Mouse (Mus musculus) MN1 (cell line): ENCODE results near the gene Prss35.

ENCODE experiments used
- DNase-seq: peaks from one replicate; pipeline ENCODE4 v3.0.0-alpha.2; 2016; ENCODE audit warnings: low spot score

Prss35 gene

GRCm38 (mm10) chr9:86734357-86734756 is 9.1 kb upstream of the Prss35 start:
- no peak for DNase-seq

- DNase-seq: no peak
These were observed 8.7 kb upstream of the Prss35 start for GRCm38 (mm10) chr9:86734795-86735194.

GRCm38 (mm10) chr9:86736991-86737390 is 6.5 kb upstream of the Prss35 start:
- DNase-seq: peak; percentile 16

- DNase-seq: no peak
These were observed 5.4 kb upstream of the Prss35 start for GRCm38 (mm10) chr9:86738067-86738466.

DNA sequence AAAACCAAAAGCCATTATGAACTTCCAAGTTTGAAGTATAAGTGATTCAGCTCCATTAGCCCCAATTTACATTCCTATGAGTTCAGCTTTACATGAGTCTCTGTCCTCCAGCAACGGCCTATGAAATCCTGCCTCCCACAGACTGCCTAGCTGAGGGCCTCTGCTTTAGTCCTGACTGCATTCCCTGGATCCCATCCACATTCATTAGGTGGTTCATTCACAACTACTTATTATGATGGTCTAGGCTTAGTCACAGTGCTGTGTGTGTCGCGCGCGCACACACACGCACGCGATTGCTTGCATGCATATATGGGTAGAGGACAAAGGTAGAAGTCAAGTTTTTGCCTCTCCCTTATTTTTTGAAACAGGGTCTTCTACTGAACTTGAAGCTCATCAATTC is 4.6 kb upstream of the Prss35 start:
- DNase-seq: no peak

DNA sequence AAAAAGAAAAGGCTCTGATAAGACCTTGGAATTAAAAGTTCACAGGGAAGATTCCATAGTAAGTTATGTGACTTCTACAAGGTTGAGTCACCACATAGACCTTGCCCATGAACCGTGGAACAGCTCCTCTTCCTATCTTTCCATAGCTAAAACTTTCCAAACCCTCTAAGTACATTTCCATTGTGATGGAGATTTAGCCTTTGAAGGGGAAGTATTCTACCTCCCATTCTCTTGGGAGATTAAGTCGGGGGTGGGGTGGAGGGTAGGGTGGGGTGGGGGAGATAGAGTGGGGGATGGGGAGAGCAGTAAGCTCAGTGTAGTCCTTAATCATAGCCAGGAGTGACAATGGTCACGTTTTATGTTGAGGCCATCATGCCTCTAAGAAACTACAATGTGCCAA is 3.5 kb upstream of the Prss35 start:
- no peak for DNase-seq

GRCm38 (mm10) chr9:86744041-86744440 is 592 bp downstream of the Prss35 start:
- DNase-seq: no peak

GRCm38 (mm10) chr9:86745926-86746581 is 2.6 kb downstream of the Prss35 start:
- DNase-seq: peak; percentile 87

DNA sequence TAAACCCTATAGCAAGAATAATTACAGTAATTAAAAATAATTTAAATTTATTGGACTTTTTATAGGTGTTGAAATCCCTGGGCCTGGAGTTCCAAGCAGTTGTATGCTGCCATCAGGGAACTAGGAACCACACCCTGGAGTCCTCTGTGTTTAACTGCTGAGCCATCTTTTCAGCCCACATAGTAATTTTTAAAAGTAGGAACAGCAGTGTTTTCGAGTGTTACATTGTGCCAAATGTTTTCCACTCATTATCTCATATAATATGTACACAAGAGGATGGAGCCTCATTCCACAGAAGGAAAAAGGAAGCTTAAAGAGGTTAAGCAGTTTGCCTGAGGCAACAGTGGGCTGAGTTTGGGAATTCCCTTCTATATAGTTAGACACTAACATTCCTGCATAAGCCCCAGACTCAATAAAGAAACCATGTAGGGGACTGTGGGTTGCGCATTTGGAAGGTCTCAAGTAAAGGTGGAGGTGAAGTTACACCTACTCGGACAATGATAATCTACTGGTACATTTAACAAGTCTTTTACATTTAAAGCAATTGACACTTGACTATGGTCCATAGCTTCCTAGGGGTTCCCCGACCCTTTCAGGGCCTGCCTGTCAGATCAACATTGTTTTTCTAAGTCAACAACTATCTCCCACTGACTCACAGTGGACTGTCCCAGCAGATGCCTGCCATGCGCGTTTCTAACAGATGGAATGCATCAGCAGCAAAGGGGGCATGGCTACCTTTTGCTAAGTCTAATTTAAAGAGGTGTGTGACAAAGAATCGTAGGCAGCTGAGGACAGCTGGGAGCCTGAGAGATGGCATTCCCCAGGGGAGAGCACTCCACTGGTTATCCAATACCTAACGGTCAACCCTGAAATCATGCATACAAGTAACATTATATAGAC is 19.3 kb downstream of the Prss35 start:
- DNase-seq: no peak

GRCm38 (mm10) chr9:86764002-86764401 is 20.6 kb downstream of the Prss35 start:
- no peak for DNase-seq

- DNase-seq: no peak
These were observed 23.5 kb downstream of the Prss35 start for GRCm38 (mm10) chr9:86766991-86767390.

DNA sequence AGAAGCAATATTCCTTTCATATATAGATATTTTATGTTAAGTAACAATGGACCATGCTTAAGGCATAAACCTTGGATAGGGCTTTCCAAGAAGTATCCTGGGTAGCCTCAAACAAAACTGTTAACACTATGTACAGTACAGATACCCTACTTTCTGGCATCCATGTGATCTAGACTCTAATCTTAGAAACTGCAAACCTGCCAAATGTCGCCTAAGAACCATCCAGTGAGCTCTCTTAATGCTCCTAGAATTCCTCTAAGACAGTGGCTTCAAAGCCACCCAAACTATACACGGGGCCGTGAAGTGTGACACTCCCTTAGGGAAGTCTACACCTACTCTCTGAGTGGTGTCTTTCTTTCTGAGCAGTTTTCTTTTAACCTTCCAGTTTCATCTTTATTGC is 29.4 kb downstream of the Prss35 start:
- no peak for DNase-seq

GRCm38 (mm10) chr9:86773996-86774395 is 30.5 kb downstream of the Prss35 start:
- DNase-seq: no peak

DNA sequence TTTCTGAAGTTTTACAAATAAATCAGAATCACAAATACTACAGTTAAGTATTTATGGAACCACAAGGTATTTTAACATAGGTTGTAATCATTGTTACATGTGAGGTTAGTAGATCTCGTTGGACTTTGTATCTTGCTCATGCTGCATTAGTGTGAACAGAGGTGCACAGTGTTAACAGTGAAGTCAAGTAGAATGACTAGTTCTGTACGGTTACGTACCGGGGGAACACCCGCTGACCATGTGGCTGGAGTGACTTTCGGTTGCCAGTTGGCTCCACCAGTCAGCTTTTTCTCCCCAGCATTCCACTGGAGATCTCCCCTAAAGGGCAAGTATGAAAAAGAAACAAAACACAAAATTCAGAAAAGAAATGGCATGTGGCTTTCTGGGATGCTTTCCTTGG is 31.9 kb downstream of the Prss35 start:
- no peak for DNase-seq

DNA sequence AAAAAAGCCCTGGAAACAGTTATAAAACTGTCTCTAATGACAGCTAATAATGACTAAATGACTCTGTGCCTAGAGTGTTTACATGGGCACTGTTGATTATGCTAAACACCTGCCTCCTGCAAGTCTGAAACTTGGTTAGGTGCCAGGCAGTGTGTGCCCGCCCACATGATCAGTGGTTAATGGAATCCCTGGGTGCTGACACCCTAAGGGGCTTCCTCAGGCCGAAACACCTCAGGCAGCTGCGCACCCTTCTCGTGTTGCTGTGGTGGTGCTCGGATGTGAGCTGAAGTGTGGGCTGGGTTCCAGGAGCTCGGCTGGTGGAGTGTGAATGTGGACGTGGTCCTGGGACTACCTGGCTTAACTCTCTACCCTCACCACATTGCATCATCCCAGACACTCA is 33.9 kb downstream of the Prss35 start:
- DNase-seq: peak; percentile 30

DNA sequence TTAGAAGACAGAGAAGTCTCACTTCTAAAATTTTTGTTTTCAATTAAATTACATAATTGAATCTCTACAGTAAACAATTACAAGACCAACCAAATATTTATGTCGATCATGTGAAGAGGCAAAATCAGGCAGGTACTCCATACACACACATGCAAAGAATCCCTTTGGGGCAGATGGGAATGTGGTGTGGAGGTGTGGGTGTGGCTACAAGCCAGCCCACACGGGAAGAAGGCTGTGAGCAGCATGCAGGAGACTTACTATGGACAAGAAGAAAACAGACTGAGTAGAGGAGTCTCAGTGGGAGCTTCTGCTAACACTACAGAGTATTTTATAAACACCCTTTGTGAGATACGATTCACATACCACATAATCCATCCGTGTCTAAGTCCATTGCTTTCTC is 34.8 kb downstream of the Prss35 start:
- no peak for DNase-seq

DNA sequence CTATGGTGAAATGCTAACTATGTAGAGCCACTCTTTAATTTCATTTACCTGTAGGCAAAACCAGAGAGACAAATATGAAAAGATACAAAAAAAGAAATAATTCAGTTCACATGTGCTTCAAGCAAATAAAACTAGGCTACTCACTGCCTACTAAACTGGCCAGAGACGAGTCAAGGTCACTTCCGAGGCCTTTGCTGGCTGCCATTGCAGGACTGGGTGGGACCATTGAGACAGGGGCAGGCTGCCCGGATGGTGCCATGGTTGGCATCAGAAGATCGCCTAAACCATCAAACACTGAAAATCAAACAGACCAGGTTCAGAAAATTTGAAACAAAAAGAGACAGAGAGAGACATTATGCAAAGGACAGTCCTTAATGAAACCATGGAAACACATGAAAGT is 38.0 kb downstream of the Prss35 start:
- no peak for DNase-seq

- no peak for DNase-seq
These were observed 39.4 kb downstream of the Prss35 start for GRCm38 (mm10) chr9:86782836-86783235.

GRCm38 (mm10) chr9:86789186-86789585 is 45.7 kb downstream of the Prss35 start:
- DNase-seq: no peak

DNA sequence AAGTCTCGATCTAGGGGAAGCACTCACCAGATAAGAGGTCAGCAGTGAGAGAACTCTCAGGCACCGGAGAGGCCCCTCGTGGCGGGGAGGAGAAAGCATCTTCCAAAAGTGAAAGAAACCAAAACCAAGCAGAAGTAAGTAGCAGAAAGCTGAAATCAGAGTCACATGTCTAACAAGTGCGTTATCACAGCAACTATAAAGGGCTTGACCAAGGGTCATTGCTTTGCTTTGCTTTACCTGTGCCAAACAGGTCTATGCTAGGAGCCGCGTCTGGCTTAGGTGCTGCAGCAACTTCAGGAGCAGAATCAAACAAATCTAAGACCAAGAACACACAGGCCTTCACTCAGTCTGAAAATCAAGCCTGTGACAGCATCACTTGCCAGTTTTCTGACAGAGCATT is 48.5 kb downstream of the Prss35 start:
- no peak for DNase-seq

DNA sequence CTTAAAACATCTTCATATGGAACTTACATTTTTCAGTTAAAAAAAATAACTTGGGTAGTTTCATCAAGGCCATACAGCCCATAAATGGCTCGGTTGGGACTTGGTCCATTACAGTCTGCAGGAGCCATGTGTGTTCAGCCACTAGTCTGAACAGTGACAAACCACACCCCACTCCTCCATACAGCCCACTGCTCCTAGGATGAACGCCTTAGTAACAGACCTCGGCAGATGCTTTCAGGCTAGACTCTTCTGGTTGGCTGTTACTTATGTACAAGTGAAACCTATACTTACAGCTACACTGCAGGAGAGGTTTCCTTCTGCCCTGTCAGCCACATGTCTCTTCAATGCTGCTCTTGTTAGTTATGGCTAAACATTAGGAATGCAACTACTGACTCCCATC is 51.8 kb downstream of the Prss35 start:
- no peak for DNase-seq

DNA sequence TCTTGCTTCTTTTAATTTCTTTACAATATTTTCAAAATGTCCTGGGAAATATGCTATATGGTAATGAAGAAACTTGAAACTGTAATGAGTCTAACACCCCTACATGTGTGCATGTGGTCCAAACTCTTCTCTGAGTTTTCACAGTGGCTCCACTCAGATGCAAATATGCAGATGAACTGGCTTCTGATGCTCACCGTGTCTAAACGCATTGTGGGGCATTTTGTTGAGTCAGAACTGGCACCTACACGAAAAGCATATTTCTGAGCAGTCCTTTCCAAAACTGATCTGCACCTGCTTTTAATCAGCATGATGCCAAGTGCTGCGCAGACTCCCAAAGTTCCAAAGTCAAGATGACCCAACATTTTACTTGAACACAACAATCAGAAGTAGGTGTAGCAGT is 54.1 kb downstream of the Prss35 start:
- DNase-seq: no peak

- DNase-seq: no peak
These were observed 54.7 kb downstream of the Prss35 start for GRCm38 (mm10) chr9:86798129-86798528.

DNA sequence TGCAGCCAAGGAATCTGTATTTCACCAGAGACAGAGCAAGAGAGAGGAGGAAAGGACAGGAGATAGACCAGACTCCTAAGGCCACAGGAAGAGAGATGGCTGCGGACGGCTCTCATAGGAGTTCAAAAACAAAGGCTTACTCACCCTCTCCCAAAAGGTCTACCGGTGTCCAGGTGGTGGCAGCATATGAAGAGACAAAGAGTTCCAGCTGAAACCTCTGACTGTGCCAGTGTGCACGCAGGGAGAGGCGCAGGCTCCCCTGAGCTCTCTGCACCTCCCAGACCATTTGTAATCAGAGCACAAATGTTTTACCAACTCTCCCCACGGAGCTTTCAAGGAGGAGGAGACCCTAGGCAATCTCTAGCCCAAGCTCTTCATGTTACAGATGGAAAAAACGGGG is 55.2 kb downstream of the Prss35 start:
- DNase-seq: no peak
